Mouse (Mus musculus): ENCODE data around the gene Zdhhc15. TPM values are rescaled to one million over a fixed set of nuclear protein-coding genes. Genes with fewer than 3 reads are reported as not detected.
A peak's percentile ranks its signal among the peaks of the same experiment; 100 is the strongest.
"Not testable (repeated sequence)": the region's sequence is repeated elsewhere in the genome, so short reads cannot be mapped to it uniquely, and the experiment has no call there.

Gene Zdhhc15
- polyA plus RNA-seq (2015; fragmentation: Nextera tagmentation; extraction: Ambion mirVana), result 4.1 and 5.4 TPM in 2 replicates

GRCm38 (mm10) chrX:104670757-104671549 is at the start of gene Zdhhc15:
Gene Zdhhc15 (minus strand): TSS chrX:104671064.
- H3K4me2 ChIP-seq, result peak within 1 kb of the TSS; percentile 63
- H3K9me3 ChIP-seq (replicated peaks), result no peaks in the 10 kb centered on the region
- WGBS, result 18% methylated on average over 16 of the region's 31 CpGs
- peak within 1 kb of the TSS; percentile 58 for H3K4me3 ChIP-seq
- no peaks in the 10 kb centered on the region for H3K4me1 ChIP-seq (replicated peaks)
- ATAC-seq (replicated peaks; ENCODE audit: insufficient number of reproducible peaks, insufficient read depth, low FRiP score, low read depth), result peak; percentile 85
- H3K27ac ChIP-seq, result peak within 1 kb of the TSS; percentile 37
- peak within 1 kb of the TSS; percentile 54 for H3K9ac ChIP-seq
- H3K27me3 ChIP-seq, result no peaks in the 10 kb centered on the region
- no peaks in the 10 kb centered on the region for H3K36me3 ChIP-seq

GRCm38 (mm10) chrX:104707935-104708334 is 37.1 kb upstream of the Zdhhc15 start:
- H3K36me3 ChIP-seq, result no peaks in the 10 kb centered on the region
- no peaks in the 10 kb centered on the region for H3K27me3 ChIP-seq
- H3K4me1 ChIP-seq (replicated peaks), result no peaks in the 10 kb centered on the region
- no peak for ATAC-seq (replicated peaks; ENCODE audit: insufficient number of reproducible peaks, insufficient read depth, low FRiP score, low read depth)
- no peak overlapping the region for H3K27ac ChIP-seq
- H3K9ac ChIP-seq, result no peak overlapping the region
- H3K9me3 ChIP-seq (replicated peaks), result no peaks in the 10 kb centered on the region
- H3K4me2 ChIP-seq, result no peak overlapping the region
- WGBS, result 68% methylated on average over 2 of the region's 2 CpGs
- no peak overlapping the region for H3K4me3 ChIP-seq

- no peak for ATAC-seq (replicated peaks; ENCODE audit: insufficient number of reproducible peaks, insufficient read depth, low FRiP score, low read depth)
- no peaks in the 10 kb centered on the region for H3K27me3 ChIP-seq
- H3K4me1 ChIP-seq (replicated peaks), result no peaks in the 10 kb centered on the region
These were observed 761 bp downstream of the Zdhhc15 start for GRCm38 (mm10) chrX:104669850-104670756.

GRCm38 (mm10) chrX:104656976-104657375 is 13.9 kb downstream of the Zdhhc15 start:
- no peaks in the 10 kb centered on the region for H3K36me3 ChIP-seq
- H3K4me2 ChIP-seq, result no peak overlapping the region
- H3K4me3 ChIP-seq, result no peak overlapping the region
- H3K9me3 ChIP-seq (replicated peaks), result no peaks in the 10 kb centered on the region
- WGBS, result 82% methylated on average over 1 of the region's 1 CpGs
- no peaks in the 10 kb centered on the region for H3K4me1 ChIP-seq (replicated peaks)
- H3K27ac ChIP-seq, result no peak overlapping the region
- no peak for ATAC-seq (replicated peaks; ENCODE audit: insufficient number of reproducible peaks, insufficient read depth, low FRiP score, low read depth)
- H3K27me3 ChIP-seq, result no peaks in the 10 kb centered on the region
- no peak overlapping the region for H3K9ac ChIP-seq

More at GRCm38 (mm10) chrX:104669850-104670756, 761 bp downstream of the Zdhhc15 start:
- Histone ChIP-seq H3K27ac (peak overlapping the region; percentile 37), H3K4me3 (peak overlapping the region; percentile 58), H3K4me2 (peak overlapping the region; percentile 63), H3K36me3 (no peaks in the 10 kb centered on the region), H3K9ac (peak overlapping the region; percentile 54), H3K9me3 (replicated peaks) (no peaks in the 10 kb centered on the region)
- 17% methylated on average over 19 of the region's 19 CpGs for WGBS

- Histone ChIP-seq H3K27me3 (no peaks in the 10 kb centered on the region), H3K4me2 (no peak overlapping the region), H3K9ac (no peak overlapping the region), H3K4me1 (replicated peaks) (no peaks in the 10 kb centered on the region), H3K27ac (no peak overlapping the region), H3K9me3 (replicated peaks) (no peaks in the 10 kb centered on the region), H3K4me3 (no peak overlapping the region), H3K36me3 (no peaks in the 10 kb centered on the region)
- WGBS, result 81% methylated on average over 10 of the region's 10 CpGs
- ATAC-seq (replicated peaks; ENCODE audit: insufficient number of reproducible peaks, insufficient read depth, low FRiP score, low read depth), result no peak
These were observed 58.3 kb downstream of the Zdhhc15 start for GRCm38 (mm10) chrX:104612531-104612930.

- not testable (repeated sequence) for H3K36me3 ChIP-seq; H3K9me3 ChIP-seq (replicated peaks); H3K4me2 ChIP-seq; H3K4me1 ChIP-seq (replicated peaks); H3K9ac ChIP-seq; H3K27ac ChIP-seq; H3K27me3 ChIP-seq; H3K4me3 ChIP-seq; ATAC-seq (replicated peaks; ENCODE audit: insufficient number of reproducible peaks, insufficient read depth, low FRiP score, low read depth)
- 69% methylated on average over 2 of the region's 7 CpGs for WGBS
These were observed 67.0 kb downstream of the Zdhhc15 start for GRCm38 (mm10) chrX:104603738-104604430.

GRCm38 (mm10) chrX:104602168-104602859 is 68.5 kb downstream of the Zdhhc15 start:
- not testable (repeated sequence) for H3K4me1 ChIP-seq (replicated peaks); ATAC-seq (replicated peaks; ENCODE audit: insufficient number of reproducible peaks, insufficient read depth, low FRiP score, low read depth)
- 86% methylated on average over 8 of the region's 13 CpGs for WGBS

GRCm38 (mm10) chrX:104573946-104574345 is 96.9 kb downstream of the Zdhhc15 start:
- no peak for ATAC-seq (replicated peaks; ENCODE audit: insufficient number of reproducible peaks, insufficient read depth, low FRiP score, low read depth)
- H3K4me3 ChIP-seq, result no peak overlapping the region
- H3K4me1 ChIP-seq (replicated peaks), result no peaks in the 10 kb centered on the region
- no peak overlapping the region for H3K9ac ChIP-seq
- H3K4me2 ChIP-seq, result no peak overlapping the region
- H3K27ac ChIP-seq, result no peak overlapping the region
- H3K27me3 ChIP-seq, result no peaks in the 10 kb centered on the region
- no peaks in the 10 kb centered on the region for H3K9me3 ChIP-seq (replicated peaks)
- no peaks in the 10 kb centered on the region for H3K36me3 ChIP-seq
- 66% methylated on average over 5 of the region's 5 CpGs for WGBS

More at GRCm38 (mm10) chrX:104602168-104602859, 68.5 kb downstream of the Zdhhc15 start:
- not testable (repeated sequence) for H3K4me3 ChIP-seq; H3K27me3 ChIP-seq; H3K27ac ChIP-seq; H3K36me3 ChIP-seq; H3K9me3 ChIP-seq (replicated peaks); H3K4me2 ChIP-seq; H3K9ac ChIP-seq

- Histone ChIP-seq H3K27ac (0 out of 2 replicates have a peak overlapping the region, but pooled peaks have one; percentile 2), H3K36me3 (no peaks in the 10 kb centered on the region), H3K27me3 (no peaks in the 10 kb centered on the region), H3K4me3 (no peak overlapping the region), H3K4me2 (no peak overlapping the region), H3K4me1 (replicated peaks) (no peaks in the 10 kb centered on the region), H3K9ac (no peak overlapping the region), H3K9me3 (replicated peaks) (no peaks in the 10 kb centered on the region)
- no peak for ATAC-seq (replicated peaks; ENCODE audit: insufficient number of reproducible peaks, insufficient read depth, low FRiP score, low read depth)
- WGBS, result 41% methylated on average over 3 of the region's 3 CpGs
These were observed 103.4 kb downstream of the Zdhhc15 start for GRCm38 (mm10) chrX:104567497-104567896.

GRCm38 (mm10) chrX:104545283-104545682 is 125.6 kb downstream of the Zdhhc15 start:
- ATAC-seq (replicated peaks; ENCODE audit: insufficient number of reproducible peaks, insufficient read depth, low FRiP score, low read depth), result no peak
- Histone ChIP-seq H3K36me3 (no peaks in the 10 kb centered on the region), H3K9ac (no peak overlapping the region), H3K27me3 (no peaks in the 10 kb centered on the region), H3K4me3 (no peak overlapping the region), H3K4me2 (no peak overlapping the region), H3K27ac (no peak overlapping the region), H3K9me3 (replicated peaks) (no peaks in the 10 kb centered on the region), H3K4me1 (replicated peaks) (no peaks in the 10 kb centered on the region)
- WGBS, result 90% methylated on average over 1 of the region's 1 CpGs

Measured in heart, embryonic 15.5 days (tissue).